Mouse (Mus musculus) limb, embryonic 12.5 days (tissue): ENCODE results near the gene Ablim2. TPM values are rescaled to one million over a fixed set of nuclear protein-coding genes. Genes with fewer than 3 reads are reported as not detected.

Source experiments
- ATAC-seq: fragments of 200-750 bp; cut with Nextera tagmentation; 2 replicates; pipeline ENCODE4 v1.8.0; 2017; ENCODE audit warnings: low read depth, moderate TSS enrichment; ENCODE audit not compliant: insufficient number of reproducible peaks, insufficient read depth, low FRiP score, low TSS enrichment
- H3K27ac ChIP-seq: fragments of 300-500 bp; sonication (generic); 2 replicates; pipeline ENCODE4 v1.5.1; 2016; ENCODE audit warnings: mild to moderate bottlenecking, moderate library complexity
- H3K27me3 ChIP-seq: fragments of 300-500 bp; sonication (generic); 2 replicates; pipeline ENCODE4 v1.6.1; 2016; ENCODE audit warnings: mild to moderate bottlenecking, moderate library complexity
- H3K36me3 ChIP-seq: fragments of 300-500 bp; sonication (generic); 2 replicates; pipeline ENCODE4 v1.6.1; 2016; ENCODE audit warnings: mild to moderate bottlenecking, moderate library complexity
- H3K4me1 ChIP-seq: fragments of 300-500 bp; sonication (generic); replicated peaks from 2 replicates; pipeline ENCODE4 v1.6.1; 2016
- H3K4me2 ChIP-seq: fragments of 300-500 bp; sonication (generic); 2 replicates; pipeline ENCODE4 v1.6.1; 2016; ENCODE audit warnings: mild to moderate bottlenecking, moderate library complexity
- H3K4me3 ChIP-seq: fragments of 300-500 bp; sonication (generic); replicated peaks from 2 replicates; pipeline ENCODE4 v1.5.1; 2016; ENCODE audit warnings: mild to moderate bottlenecking
- H3K9ac ChIP-seq: fragments of 300-500 bp; sonication (generic); replicated peaks from 2 replicates; pipeline ENCODE4 v1.6.1; 2016; ENCODE audit warnings: mild to moderate bottlenecking, moderate library complexity
- H3K9me3 ChIP-seq: fragments of 300-500 bp; sonication (generic); 2 replicates; pipeline ENCODE4 v1.6.1; 2016; ENCODE audit warnings: mild to moderate bottlenecking, moderate library complexity
- whole genome bisulfite sequencing: fragments of 180-500 bp; shearing (Covaris S2); methylation state at CpG from one replicate; pipeline ENCODE4 v1.1.7; 2016; 5-methylcytosine and 5-hydroxymethylcytosine counted together
- polyA plus RNA-seq: library from polyadenylated mRNA; unstranded; fragments of >200 nt; fragmentation: Nextera tagmentation; extraction: Ambion mirVana; gene quantifications from 2 replicates; pipeline ENCODE4 v1.2.1, GENCODE M21; 2016

Ablim2 gene
- polyA plus RNA-seq, 1 experiment from 2014 or later: 1.1 TPM

- H3K9me3 ChIP-seq: no peaks in the 10 kb centered on the region
- H3K4me2 ChIP-seq: no peak overlapping the region
- H3K9ac ChIP-seq: no peak overlapping the region
- 74% methylated on average over 5 of the region's 5 CpGs for WGBS
- H3K27ac ChIP-seq: no peak overlapping the region
- no peak overlapping the region for H3K4me3 ChIP-seq
- H3K4me1 ChIP-seq: no peaks in the 10 kb centered on the region
- H3K27me3 ChIP-seq: no peaks in the 10 kb centered on the region; the same call in 1 of the 2 replicates
- no peak for ATAC-seq
- no peaks in the 10 kb centered on the region for H3K36me3 ChIP-seq
These were observed 93.8 kb downstream of the Ablim2 start for GRCm38 (mm10) chr5:35851485-35851884.

GRCm38 (mm10) chr5:35853463-35853862, 95.8 kb downstream of the Ablim2 start:
- H3K9ac ChIP-seq: no peak overlapping the region
- H3K4me2 ChIP-seq: no peak overlapping the region
- WGBS: 89% methylated on average over 4 of the region's 4 CpGs
- H3K27ac ChIP-seq: no peak overlapping the region
- H3K4me3 ChIP-seq: no peak overlapping the region
- no peaks in the 10 kb centered on the region for H3K9me3 ChIP-seq
- no peak for ATAC-seq
- H3K4me1 ChIP-seq: no peaks in the 10 kb centered on the region
- H3K36me3 ChIP-seq: no peaks in the 10 kb centered on the region
- H3K27me3 ChIP-seq: no peaks in the 10 kb centered on the region

- Histone ChIP-seq H3K4me1 (no peaks in the 10 kb centered on the region), H3K4me3 (no peak overlapping the region), H3K9me3 (no peaks in the 10 kb centered on the region), H3K9ac (no peak overlapping the region), H3K36me3 (no peaks in the 10 kb centered on the region), H3K27ac (no peak overlapping the region), H3K27me3 (0 out of 2 replicates have a peak, but pooled peaks cover 5% of the 10 kb centered on the region), H3K4me2 (no peak overlapping the region)
- 53% methylated on average over 3 of the region's 3 CpGs for WGBS
- no peak for ATAC-seq
These were observed 98.6 kb downstream of the Ablim2 start for GRCm38 (mm10) chr5:35856245-35856644.

GRCm38 (mm10) chr5:35858069-35858468, 100.4 kb downstream of the Ablim2 start:
- no peak overlapping the region for H3K27ac ChIP-seq
- H3K4me1 ChIP-seq: no peaks in the 10 kb centered on the region
- H3K4me2 ChIP-seq: no peak overlapping the region
- 23% methylated on average over 6 of the region's 6 CpGs for WGBS
- no peak overlapping the region for H3K9ac ChIP-seq
- 0 out of 2 replicates have a peak, but pooled peaks cover 5% of the 10 kb centered on the region for H3K27me3 ChIP-seq
- ATAC-seq: 0 out of 2 replicates have a peak, but pooled peaks have one; percentile 28
- H3K36me3 ChIP-seq: no peaks in the 10 kb centered on the region
- H3K9me3 ChIP-seq: no peaks in the 10 kb centered on the region
- H3K4me3 ChIP-seq: no peak overlapping the region

DNA sequence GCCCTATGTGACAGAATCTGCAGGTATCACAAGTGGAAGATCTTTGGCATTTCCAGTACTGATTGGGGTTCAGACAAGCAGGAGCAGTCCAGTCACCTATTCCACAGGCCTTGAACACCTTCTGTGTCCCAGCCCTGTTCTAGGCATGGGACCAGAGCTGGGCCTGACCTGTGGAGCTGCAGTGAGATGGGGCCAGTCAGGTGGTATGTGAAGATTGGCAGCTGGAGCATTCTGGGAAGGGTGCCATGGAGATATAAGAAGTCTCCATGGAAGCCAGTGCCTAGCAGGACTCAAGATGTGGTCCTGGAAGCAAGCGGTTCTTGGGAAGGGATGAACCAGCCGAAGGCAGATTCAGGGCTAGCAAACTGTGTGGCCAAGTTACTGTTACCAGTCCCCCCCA, 103.8 kb downstream of the Ablim2 start:
- H3K27me3 ChIP-seq: 0 out of 2 replicates have a peak, but pooled peaks cover 5% of the 10 kb centered on the region
- H3K4me1 ChIP-seq: 0 out of 2 replicates have a peak, but pooled peaks cover 3% of the 10 kb centered on the region
- ATAC-seq: no peak
- no peaks in the 10 kb centered on the region for H3K9me3 ChIP-seq
- H3K4me2 ChIP-seq: no peak overlapping the region
- no peak overlapping the region for H3K9ac ChIP-seq
- H3K36me3 ChIP-seq: no peaks in the 10 kb centered on the region
- no peak overlapping the region for H3K27ac ChIP-seq
- H3K4me3 ChIP-seq: no peak overlapping the region
- 89% methylated on average over 2 of the region's 2 CpGs for WGBS

GRCm38 (mm10) chr5:35869973-35870372, 112.3 kb downstream of the Ablim2 start:
- no peak overlapping the region for H3K4me3 ChIP-seq
- no peaks in the 10 kb centered on the region for H3K27me3 ChIP-seq
- no peak overlapping the region for H3K9ac ChIP-seq
- ATAC-seq: no peak
- no peak overlapping the region for H3K27ac ChIP-seq
- 68% methylated on average over 4 of the region's 4 CpGs for WGBS
- H3K9me3 ChIP-seq: no peaks in the 10 kb centered on the region
- 0 out of 2 replicates have a peak, but pooled peaks cover 3% of the 10 kb centered on the region for H3K4me1 ChIP-seq
- no peak overlapping the region for H3K4me2 ChIP-seq
- no peaks in the 10 kb centered on the region for H3K36me3 ChIP-seq

- no peaks in the 10 kb centered on the region for H3K36me3 ChIP-seq
- H3K9ac ChIP-seq: no peak overlapping the region
- H3K9me3 ChIP-seq: no peaks in the 10 kb centered on the region
- H3K27ac ChIP-seq: no peak overlapping the region
- no peak; the same call in 1 of the 2 replicates for ATAC-seq
- 0 out of 2 replicates have a peak, but pooled peaks cover 1% of the 10 kb centered on the region for H3K4me1 ChIP-seq
- H3K4me2 ChIP-seq: no peak overlapping the region
- WGBS: 57% methylated on average over 8 of the region's 8 CpGs
- H3K4me3 ChIP-seq: no peak overlapping the region
- no peaks in the 10 kb centered on the region for H3K27me3 ChIP-seq
These were observed 112.8 kb downstream of the Ablim2 start for GRCm38 (mm10) chr5:35870408-35871012.

GRCm38 (mm10) chr5:35873382-35873781, 115.7 kb downstream of the Ablim2 start:
- no peaks in the 10 kb centered on the region for H3K9me3 ChIP-seq
- ATAC-seq: no peak
- 62% methylated on average over 4 of the region's 4 CpGs for WGBS
- H3K4me1 ChIP-seq: no peaks in the 10 kb centered on the region
- no peak overlapping the region for H3K4me2 ChIP-seq
- H3K27ac ChIP-seq: no peak overlapping the region
- no peak overlapping the region for H3K4me3 ChIP-seq
- no peaks in the 10 kb centered on the region for H3K27me3 ChIP-seq
- H3K36me3 ChIP-seq: no peaks in the 10 kb centered on the region
- H3K9ac ChIP-seq: no peak overlapping the region

GRCm38 (mm10) chr5:35876236-35876635, 118.6 kb downstream of the Ablim2 start:
- Histone ChIP-seq H3K9ac (no peak overlapping the region), H3K4me1 (no peaks in the 10 kb centered on the region), H3K4me2 (no peak overlapping the region), H3K4me3 (no peak overlapping the region), H3K27me3 (no peaks in the 10 kb centered on the region; the same call in 1 of the 2 replicates), H3K36me3 (no peaks in the 10 kb centered on the region), H3K9me3 (no peaks in the 10 kb centered on the region), H3K27ac (no peak overlapping the region)
- ATAC-seq: no peak
- WGBS: 86% methylated on average over 5 of the region's 5 CpGs

DNA sequence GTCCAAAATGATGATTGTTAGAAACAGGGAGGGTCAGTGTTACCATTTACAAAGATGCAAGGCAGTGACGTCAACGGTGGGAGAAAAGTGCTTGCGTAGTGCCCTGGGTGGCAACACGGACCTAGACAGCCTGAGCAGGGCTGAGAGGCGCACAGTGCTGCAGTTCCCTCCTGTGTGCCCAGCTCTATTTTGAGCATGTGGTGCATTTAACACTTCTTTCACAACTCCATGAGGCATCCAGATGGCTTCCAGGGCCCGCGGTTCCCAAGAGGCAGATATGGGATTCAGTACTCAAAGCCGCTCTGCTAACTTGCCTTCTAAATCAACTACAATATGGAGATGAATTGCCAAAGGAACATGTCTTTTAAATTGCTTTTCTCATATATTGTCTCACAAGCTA, 121.5 kb downstream of the Ablim2 start:
- Histone ChIP-seq H3K9ac (no peak overlapping the region), H3K36me3 (no peaks in the 10 kb centered on the region), H3K9me3 (no peaks in the 10 kb centered on the region), H3K4me1 (0 out of 2 replicates have a peak, but pooled peaks cover 6% of the 10 kb centered on the region), H3K27me3 (no peaks in the 10 kb centered on the region; the same call in 1 of the 2 replicates), H3K27ac (no peak overlapping the region), H3K4me3 (no peak overlapping the region), H3K4me2 (no peak overlapping the region)
- 81% methylated on average over 8 of the region's 8 CpGs for WGBS
- ATAC-seq: no peak

DNA sequence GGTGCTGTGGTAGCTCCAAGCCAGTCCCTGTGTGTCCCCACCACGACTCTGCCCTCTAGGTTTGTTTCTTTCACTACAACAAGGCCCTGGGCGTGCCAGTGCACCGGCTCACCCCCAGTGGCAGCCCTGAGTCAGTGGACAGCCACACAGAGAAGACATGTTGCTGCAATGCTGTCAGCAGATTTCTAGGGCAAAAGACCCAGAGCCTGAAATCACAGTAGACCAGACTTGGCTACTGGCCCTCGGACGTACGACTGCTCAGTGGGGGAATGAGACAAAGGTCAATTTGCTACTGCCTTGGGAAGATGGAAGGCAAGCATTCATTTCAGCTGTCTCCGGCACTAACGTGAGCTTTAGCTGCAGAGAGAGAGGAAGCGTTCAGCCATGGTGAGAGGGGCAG, 124.7 kb downstream of the Ablim2 start:
- H3K27me3 ChIP-seq: peaks cover 8% of the 10 kb centered on the region; the same call in 1 of the 2 replicates
- H3K9me3 ChIP-seq: no peaks in the 10 kb centered on the region
- 64% methylated on average over 9 of the region's 9 CpGs for WGBS
- H3K9ac ChIP-seq: no peak overlapping the region
- no peaks in the 10 kb centered on the region for H3K36me3 ChIP-seq
- H3K4me1 ChIP-seq: 0 out of 2 replicates have a peak, but pooled peaks cover 10% of the 10 kb centered on the region
- H3K4me3 ChIP-seq: no peak overlapping the region
- H3K4me2 ChIP-seq: no peak overlapping the region
- no peak overlapping the region for H3K27ac ChIP-seq
- no peak for ATAC-seq

GRCm38 (mm10) chr5:35884262-35884661, 126.6 kb downstream of the Ablim2 start:
- Histone ChIP-seq H3K4me2 (0 out of 2 replicates have a peak overlapping the region, but pooled peaks have one; percentile 9), H3K9me3 (no peaks in the 10 kb centered on the region), H3K27me3 (peaks cover 8% of the 10 kb centered on the region; the same call in 1 of the 2 replicates), H3K9ac (no peak overlapping the region), H3K4me1 (0 out of 2 replicates have a peak, but pooled peaks cover 10% of the 10 kb centered on the region), H3K4me3 (no peak overlapping the region), H3K36me3 (no peaks in the 10 kb centered on the region), H3K27ac (no peak overlapping the region)
- no peak for ATAC-seq
- 42% methylated on average over 11 of the region's 11 CpGs for WGBS
